Mouse (Mus musculus): ENCODE data around the gene Capza1. TPM values are rescaled to one million over a fixed set of nuclear protein-coding genes. Genes with fewer than 3 reads are reported as not detected.

The Capza1 gene
- total and polyA plus RNA-seq, 2 experiments from 2014 or later: 95.1 to 99.5 TPM

DNA sequence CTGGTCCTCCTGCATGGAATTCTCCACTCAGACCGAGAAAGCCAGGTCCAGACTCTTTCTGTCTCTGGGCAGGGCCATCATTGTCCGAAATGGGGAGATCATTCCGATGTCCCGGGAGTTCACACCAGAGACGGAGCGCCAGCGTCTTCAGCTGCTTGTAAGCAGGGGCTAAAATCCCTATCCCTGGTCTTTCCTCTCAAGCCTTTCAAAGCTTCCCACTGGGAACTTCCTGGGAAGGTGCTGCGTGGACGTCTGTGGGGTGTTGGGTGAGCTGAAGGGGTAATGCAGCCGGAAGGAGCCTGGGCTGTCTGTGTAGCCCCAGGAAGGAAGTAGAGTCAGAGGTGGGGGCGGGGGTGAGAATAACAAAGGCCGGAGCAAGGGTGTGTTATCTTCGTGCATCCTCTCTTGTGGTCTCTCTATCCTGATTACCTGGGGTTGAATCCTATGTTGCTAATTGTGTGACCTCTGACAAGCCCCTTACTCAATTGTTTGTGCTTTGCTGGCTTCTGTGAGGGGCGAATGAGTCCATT is 80.3 kb downstream of the Capza1 start:
- ATAC-seq (no peak), DNase-seq (ENCODE audit: low spot score) (no peak)
- Histone ChIP-seq H3K27me3 (ENCODE audit: insufficient read depth, low read length) (peaks cover 41% of the 10 kb centered on the region), H3K9me3 (ENCODE audit: low read length) (no peaks in the 10 kb centered on the region), H3K4me3 (ENCODE audit: low read length) (no peak overlapping the region), H3K4me1 (ENCODE audit: insufficient read depth, low read length) (peaks cover 5% of the 10 kb centered on the region; the same call in 1 of the 2 replicates), H3K36me3 (ENCODE audit: insufficient read depth, low read length) (no peaks in the 10 kb centered on the region), H3K4me2 (ENCODE audit: low read depth, low read length) (no peak overlapping the region), H3K27ac (no peak overlapping the region), H3K9ac (replicated peaks; ENCODE audit: low read length) (no peak overlapping the region)
- no peak for TF ChIP-seq CTCF (IDR thresholded peaks at IDR 0.05; ENCODE audit: low read depth)
- WGBS: 50% methylated on average over 14 of the region's 14 CpGs

DNA sequence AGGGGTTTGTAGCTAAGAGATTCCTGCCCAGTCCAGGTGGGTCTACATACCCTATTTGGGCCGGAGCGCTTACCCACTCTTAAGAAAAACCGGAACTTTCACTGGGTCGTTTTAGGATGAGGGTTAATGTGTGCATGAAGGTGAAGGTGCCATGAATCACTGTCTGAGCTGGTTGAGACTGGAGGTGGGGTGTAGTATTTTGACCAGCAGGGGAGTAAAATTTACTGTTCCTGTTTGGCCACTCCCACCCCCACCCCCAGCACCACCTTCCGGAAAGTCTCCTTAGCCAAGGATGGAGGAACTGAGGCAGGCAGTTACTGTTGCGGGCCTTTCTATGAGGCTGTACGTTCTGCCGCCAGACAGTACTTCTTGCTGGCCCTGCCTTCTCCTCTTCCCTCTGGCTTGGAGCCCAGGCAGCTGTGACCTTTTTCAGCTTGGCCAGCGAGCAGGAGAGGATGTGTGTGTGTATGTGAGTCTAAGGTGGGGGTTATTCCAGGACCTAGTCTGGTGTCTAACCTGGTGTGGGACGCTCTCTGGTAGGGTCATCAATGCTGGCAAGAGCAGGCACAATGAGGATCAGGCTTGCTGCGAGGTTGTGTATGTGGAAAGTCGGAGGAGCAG is 82.1 kb downstream of the Capza1 start:
- peak overlapping the region; percentile 73 for H3K4me2 ChIP-seq (ENCODE audit: low read depth, low read length)
- H3K36me3 ChIP-seq (ENCODE audit: insufficient read depth, low read length): no peaks in the 10 kb centered on the region
- H3K9me3 ChIP-seq (ENCODE audit: low read length): no peaks in the 10 kb centered on the region
- peaks cover 5% of the 10 kb centered on the region; the same call in 1 of the 2 replicates for H3K4me1 ChIP-seq (ENCODE audit: insufficient read depth, low read length)
- H3K27me3 ChIP-seq (ENCODE audit: insufficient read depth, low read length): peaks cover 50% of the 10 kb centered on the region
- ATAC-seq: no peak
- WGBS: 19% methylated on average over 12 of the region's 12 CpGs
- no peak overlapping the region for H3K4me3 ChIP-seq (ENCODE audit: low read length)
- TF ChIP-seq CTCF (IDR thresholded peaks at IDR 0.05; ENCODE audit: low read depth): no peak
- H3K27ac ChIP-seq: no peak overlapping the region
- no peak for DNase-seq (ENCODE audit: low spot score)
- H3K9ac ChIP-seq (replicated peaks; ENCODE audit: low read length): no peak overlapping the region

GRCm38 (mm10) chr3:104781471-104781903 is 82.8 kb downstream of the Capza1 start, which contains the start of gene Fam19a3:
TSS of gene Fam19a3 (minus strand) at chr3:104781840.
- H3K27me3 ChIP-seq (ENCODE audit: insufficient read depth, low read length): peaks cover 53% of the 10 kb centered on the region

GRCm38 (mm10) chr3:104780561-104781420 is 83.5 kb downstream of the Capza1 start, which contains the start of gene Ppm1j:
TSS of gene Ppm1j (plus strand) at chr3:104781056.
- peak within 1 kb of the TSS; percentile 39 for H3K9ac ChIP-seq (replicated peaks; ENCODE audit: low read length)
- ATAC-seq (peak; percentile 38; the same call in 1 of the 2 replicates), DNase-seq (ENCODE audit: low spot score) (no peak)
- no peaks in the 10 kb centered on the region for H3K9me3 ChIP-seq (ENCODE audit: low read length)
- no peaks in the 10 kb centered on the region for H3K36me3 ChIP-seq (ENCODE audit: insufficient read depth, low read length)
- H3K27ac ChIP-seq: no peak within 1 kb of the TSS
- WGBS: 2% methylated on average over 52 of the region's 56 CpGs
- H3K4me1 ChIP-seq (ENCODE audit: insufficient read depth, low read length): peaks cover 5% of the 10 kb centered on the region; the same call in 1 of the 2 replicates
- H3K4me3 ChIP-seq (ENCODE audit: low read length): peak within 1 kb of the TSS; percentile 38
- peaks cover 58% of the 10 kb centered on the region for H3K27me3 ChIP-seq (ENCODE audit: insufficient read depth, low read length)
- TF ChIP-seq CTCF (IDR thresholded peaks at IDR 0.05; ENCODE audit: low read depth): no peak
- peak within 1 kb of the TSS; percentile 73 for H3K4me2 ChIP-seq (ENCODE audit: low read depth, low read length)

More at GRCm38 (mm10) chr3:104781471-104781903, 82.8 kb downstream of the Capza1 start, which contains the start of gene Fam19a3:
- DNase-seq (ENCODE audit: low spot score) (no peak), ATAC-seq (0 out of 2 replicates have a peak, but pooled peaks have one; percentile 10)
- H3K27ac ChIP-seq: no peak within 1 kb of the TSS
- no peak for TF ChIP-seq CTCF (IDR thresholded peaks at IDR 0.05; ENCODE audit: low read depth)
- WGBS: under 1% methylated on average over 26 of the region's 26 CpGs
- H3K4me1 ChIP-seq (ENCODE audit: insufficient read depth, low read length): peaks cover 5% of the 10 kb centered on the region; the same call in 1 of the 2 replicates
- peak within 1 kb of the TSS; percentile 39 for H3K9ac ChIP-seq (replicated peaks; ENCODE audit: low read length)
- peak within 1 kb of the TSS; percentile 38 for H3K4me3 ChIP-seq (ENCODE audit: low read length)
- H3K9me3 ChIP-seq (ENCODE audit: low read length): no peaks in the 10 kb centered on the region
- H3K4me2 ChIP-seq (ENCODE audit: low read depth, low read length): peak within 1 kb of the TSS; percentile 73
- no peaks in the 10 kb centered on the region for H3K36me3 ChIP-seq (ENCODE audit: insufficient read depth, low read length)

DNA sequence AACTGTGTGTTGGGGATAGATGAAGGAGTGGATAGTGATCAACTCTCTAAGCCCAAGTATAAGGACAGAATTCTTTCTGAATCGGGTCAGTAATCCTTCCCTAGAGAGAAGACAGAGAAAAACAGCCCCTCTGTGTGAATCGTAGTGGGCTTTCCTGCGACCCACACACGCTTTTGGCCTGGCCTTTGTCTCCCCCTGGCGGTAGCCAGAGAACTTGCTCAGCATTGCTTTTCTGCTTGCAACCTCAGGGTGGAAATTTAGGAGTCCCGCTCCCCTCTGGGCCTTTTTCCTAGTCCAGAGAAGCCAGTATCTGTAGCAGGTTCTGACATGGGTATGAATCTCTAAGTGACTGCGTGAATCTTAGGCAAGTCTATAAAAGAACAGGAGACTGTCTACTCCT is 84.4 kb downstream of the Capza1 start:
- TF ChIP-seq CTCF (IDR thresholded peaks at IDR 0.05; ENCODE audit: low read depth): peak; percentile 94
- ATAC-seq: 0 out of 2 replicates have a peak, but pooled peaks have one; percentile 30
- Histone ChIP-seq H3K4me1 (ENCODE audit: insufficient read depth, low read length) (peaks cover 5% of the 10 kb centered on the region; the same call in 1 of the 2 replicates), H3K9ac (replicated peaks; ENCODE audit: low read length) (no peak overlapping the region), H3K27ac (no peak overlapping the region), H3K36me3 (ENCODE audit: insufficient read depth, low read length) (no peaks in the 10 kb centered on the region), H3K4me3 (ENCODE audit: low read length) (no peak overlapping the region), H3K9me3 (ENCODE audit: low read length) (no peaks in the 10 kb centered on the region), H3K4me2 (ENCODE audit: low read depth, low read length) (no peak overlapping the region), H3K27me3 (ENCODE audit: insufficient read depth, low read length) (peaks cover 56% of the 10 kb centered on the region)
- DNase-seq (ENCODE audit: low spot score): peak; percentile 87
- WGBS: 0% methylated on average over 7 of the region's 7 CpGs

GRCm38 (mm10) chr3:104777342-104777741 is 87.0 kb downstream of the Capza1 start:
- DNase-seq (ENCODE audit: low spot score): peak; percentile 76
- no peak for ATAC-seq
- H3K9ac ChIP-seq (replicated peaks; ENCODE audit: low read length): no peak overlapping the region

More at GRCm38 (mm10) chr3:104777342-104777741, 87.0 kb downstream of the Capza1 start:
- TF ChIP-seq CTCF (IDR thresholded peaks at IDR 0.05; ENCODE audit: low read depth): peak; percentile 71
- peak overlapping the region; percentile 56 for H3K4me2 ChIP-seq (ENCODE audit: low read depth, low read length)
- WGBS: 2% methylated on average over 20 of the region's 20 CpGs
- peaks cover 5% of the 10 kb centered on the region; the same call in 1 of the 2 replicates for H3K4me1 ChIP-seq (ENCODE audit: insufficient read depth, low read length)
- peak overlapping the region; percentile 32 for H3K4me3 ChIP-seq (ENCODE audit: low read length)
- H3K27ac ChIP-seq: no peak overlapping the region
- peaks cover 49% of the 10 kb centered on the region for H3K27me3 ChIP-seq (ENCODE audit: insufficient read depth, low read length)
- H3K36me3 ChIP-seq (ENCODE audit: insufficient read depth, low read length): no peaks in the 10 kb centered on the region
- no peaks in the 10 kb centered on the region for H3K9me3 ChIP-seq (ENCODE audit: low read length)
